Mouse (Mus musculus): Measurements from ENCODE around the gene Xlr3a. TPM values are rescaled to one million over a fixed set of nuclear protein-coding genes. Genes with fewer than 3 reads are reported as not detected.

Gene Xlr3a
- total RNA-seq (2023; ENCODE audit: inconsistent age): 0.15 to 0.38 TPM (median 0.27 TPM) in 3 of 4 replicates, not detected in the other

GRCm38 (mm10) chrX:73096941-73097508 is at the start of gene Xlr3a:
Xlr3a (minus strand) TSS chrX:73097095.

GRCm38 (mm10) chrX:73116747-73117146 is 19.9 kb upstream of the Xlr3a start, which contains the start of gene Gm14685:
Gm14685 (plus strand) TSS chrX:73117047.

GRCm38 (mm10) chrX:73082267-73083055 is 14.4 kb downstream of the Xlr3a start, which contains the start of gene Xlr4a:
Xlr4a (minus strand) TSS chrX:73082478.

GRCm38 (mm10) chrX:73064415-73064793 is 32.5 kb downstream of the Xlr3a start, which contains the start of gene Pnma3:
Pnma3 (plus strand) TSS chrX:73064787.

GRCm38 (mm10) chrX:73037003-73037402 is 59.9 kb downstream of the Xlr3a start, which contains the start of gene Pnma5:
Pnma5 (minus strand) TSS chrX:73037103.

Other genes with a start within 250 kb of the Xlr3a start
- gene Cetn2, start 178.7 kb downstream of the Xlr3a start, total RNA-seq (2023; ENCODE audit: inconsistent age): 47.3 to 54.8 TPM (median 52.9 TPM) in 4 replicates
- 9.7 to 12.5 TPM (median 11.2 TPM) in 4 replicates for gene Nsdhl, start 178.5 kb downstream of the Xlr3a start, total RNA-seq (2023; ENCODE audit: inconsistent age)
- gene Zfp185, start 109.8 kb downstream of the Xlr3a start, total RNA-seq (2023; ENCODE audit: inconsistent age): not detected in 4 replicates
- gene Pnma5, start 60.0 kb downstream of the Xlr3a start, total RNA-seq (2023; ENCODE audit: inconsistent age): 0.93 to 1.5 TPM (median 1.2 TPM) in 4 replicates
- gene Pnma3, start 32.3 kb downstream of the Xlr3a start, total RNA-seq (2023; ENCODE audit: inconsistent age): not detected in 4 replicates
- gene Xlr4a, start 14.6 kb downstream of the Xlr3a start, total RNA-seq (2023; ENCODE audit: inconsistent age): 2.4 to 5.0 TPM (median 3.7 TPM) in 4 replicates
- gene Gm14685, start 20.0 kb upstream of the Xlr3a start, total RNA-seq (2023; ENCODE audit: inconsistent age): 0.19 TPM in 1 of 4 replicates, not detected in the others
- not detected in 4 replicates for gene Xlr5b, start 51.7 kb upstream of the Xlr3a start, total RNA-seq (2023; ENCODE audit: inconsistent age)
- gene DXBay18, start 52.4 kb upstream of the Xlr3a start, total RNA-seq (2023; ENCODE audit: inconsistent age): 0.21 TPM in 1 of 4 replicates, not detected in the others
- not detected in 4 replicates for gene Spin2d, start 79.9 kb upstream of the Xlr3a start, total RNA-seq (2023; ENCODE audit: inconsistent age)
- 1.5 to 2.8 TPM (median 2.0 TPM) in 4 replicates for gene Xlr3b, start 95.1 kb upstream of the Xlr3a start, total RNA-seq (2023; ENCODE audit: inconsistent age)
- 11.2 to 16.7 TPM (median 13.7 TPM) in 4 replicates for gene Xlr4b, start 117.2 kb upstream of the Xlr3a start, total RNA-seq (2023; ENCODE audit: inconsistent age)
- gene F8a, start 131.2 kb upstream of the Xlr3a start, total RNA-seq (2023; ENCODE audit: inconsistent age): 12.3 to 14.9 TPM (median 13.4 TPM) in 4 replicates
- gene Xlr4c, start 146.0 kb upstream of the Xlr3a start, total RNA-seq (2023; ENCODE audit: inconsistent age): 3.2 to 5.3 TPM (median 4.2 TPM) in 4 replicates
- 0.35 TPM in 1 of 4 replicates, not detected in the others for gene Xlr3c, start 168.3 kb upstream of the Xlr3a start, total RNA-seq (2023; ENCODE audit: inconsistent age)
- gene Xlr5a, start 195.9 kb upstream of the Xlr3a start, total RNA-seq (2023; ENCODE audit: inconsistent age): not detected in 4 replicates
- gene Xlr5c, start 195.9 kb upstream of the Xlr3a start, total RNA-seq (2023; ENCODE audit: inconsistent age): not detected in 4 replicates
- not detected in 4 replicates for gene Gm45015, start 239.7 kb upstream of the Xlr3a start, total RNA-seq (2023; ENCODE audit: inconsistent age)
- gene Zfp275, start 245.5 kb upstream of the Xlr3a start, total RNA-seq (2023; ENCODE audit: inconsistent age): 24.0 to 32.8 TPM (median 26.6 TPM) in 4 replicates